Mouse (Mus musculus): ENCODE results near the gene Epor.

The Epor gene

GRCm38 (mm10) chr9:21963417-21963816 is at the start of gene Epor:
TSS of gene Epor (minus strand) at chr9:21963506.
- in situ Hi-C loops (cut with MboI) = no loop called here

DNA sequence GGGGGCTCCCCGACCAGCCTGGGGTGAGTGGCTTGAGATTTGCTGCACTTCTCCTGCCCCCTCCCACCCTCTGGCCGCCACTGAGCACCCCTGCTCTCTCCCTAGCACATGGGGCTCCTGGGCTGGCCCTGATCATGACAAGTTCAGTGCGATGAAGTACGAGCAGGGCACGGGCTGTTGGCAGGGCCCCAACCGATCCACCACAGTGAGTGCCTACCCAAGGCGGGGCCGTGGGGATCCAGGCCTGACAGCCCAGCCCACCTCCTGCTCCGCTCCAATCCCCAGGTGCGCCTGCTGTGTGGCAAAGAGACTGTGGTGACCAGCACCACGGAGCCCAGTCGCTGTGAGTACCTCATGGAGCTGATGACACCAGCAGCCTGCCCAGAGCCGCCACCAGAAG is 49.4 kb upstream of the Epor start:
- in situ Hi-C loops (cut with MboI) = no loop called here

DNA sequence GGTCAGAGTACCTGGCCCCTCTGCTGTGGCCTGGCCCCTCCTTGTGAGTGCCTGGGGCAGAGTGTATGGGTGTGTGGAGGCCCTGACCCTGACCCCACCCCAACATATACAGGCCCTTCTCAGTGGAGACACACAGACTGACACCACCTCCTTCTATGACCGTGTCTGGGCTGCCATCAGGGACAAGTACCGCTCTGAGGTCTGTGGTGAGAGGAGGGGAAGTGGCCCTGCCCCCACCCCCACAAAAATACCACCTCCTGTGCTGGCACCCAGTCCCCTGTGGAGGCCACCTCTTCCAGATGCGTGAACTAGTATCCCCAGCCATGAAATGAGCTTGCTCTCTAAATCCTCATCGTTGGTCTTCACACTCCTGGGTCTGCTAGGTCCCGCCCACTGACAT is 47.7 kb upstream of the Epor start:
- in situ Hi-C loops (cut with MboI) = no loop called here

DNA sequence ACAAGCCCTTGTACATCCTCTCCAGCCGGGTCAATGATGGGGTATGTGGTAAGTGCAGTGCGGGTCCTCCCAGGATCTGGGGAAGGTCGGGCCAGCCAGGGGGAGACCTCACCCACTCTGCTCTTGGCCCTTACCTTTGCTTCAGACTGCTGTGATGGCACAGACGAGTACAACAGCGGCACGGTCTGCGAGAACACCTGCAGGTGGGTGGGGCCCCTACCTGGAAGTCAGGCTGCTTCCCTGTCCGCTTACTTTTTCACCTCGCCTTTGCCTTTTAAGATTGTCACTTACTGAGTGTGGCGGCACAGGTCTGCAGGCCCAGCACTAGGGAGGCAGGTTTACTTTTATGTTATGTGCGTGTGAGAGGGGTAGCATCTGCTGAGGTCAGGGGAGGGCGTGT is 41.2 kb upstream of the Epor start:
- in situ Hi-C loops (cut with MboI) = no loop called here

DNA sequence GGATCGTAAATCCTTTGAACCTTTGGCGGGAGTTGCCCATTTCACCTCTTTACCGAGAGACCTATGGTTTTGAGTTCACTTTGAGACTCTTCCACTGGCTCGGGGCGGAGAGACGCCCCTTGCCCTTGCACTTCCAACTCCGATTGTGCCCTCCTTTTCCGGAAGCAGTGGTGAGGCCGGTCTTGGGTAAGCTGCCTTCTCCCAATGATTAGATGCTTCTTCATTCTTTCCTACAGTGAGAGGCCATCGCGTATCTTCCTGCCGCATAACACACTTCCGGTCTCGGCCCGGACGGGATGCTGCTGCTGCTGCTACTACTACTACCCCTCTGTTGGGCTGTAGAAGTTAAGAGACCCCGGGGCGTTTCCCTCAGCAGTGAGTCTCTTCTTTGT is 39.9 kb upstream of the Epor start:
- in situ Hi-C loops (cut with MboI) = no loop called here

GRCm38 (mm10) chr9:22002194-22003162 is 39.2 kb upstream of the Epor start, which contains the start of the genes Ccdc151 and Prkcsh:
TSS of gene Ccdc151 (minus strand) at chr9:22002634.
TSS of gene Prkcsh (plus strand) at chr9:22002806.
- in situ Hi-C loops (cut with MboI) = no loop called here

- in situ Hi-C loops (cut with MboI) = no loop called here
Observed at GRCm38 (mm10) chr9:22001633-22002032, 38.3 kb upstream of the Epor start.

DNA sequence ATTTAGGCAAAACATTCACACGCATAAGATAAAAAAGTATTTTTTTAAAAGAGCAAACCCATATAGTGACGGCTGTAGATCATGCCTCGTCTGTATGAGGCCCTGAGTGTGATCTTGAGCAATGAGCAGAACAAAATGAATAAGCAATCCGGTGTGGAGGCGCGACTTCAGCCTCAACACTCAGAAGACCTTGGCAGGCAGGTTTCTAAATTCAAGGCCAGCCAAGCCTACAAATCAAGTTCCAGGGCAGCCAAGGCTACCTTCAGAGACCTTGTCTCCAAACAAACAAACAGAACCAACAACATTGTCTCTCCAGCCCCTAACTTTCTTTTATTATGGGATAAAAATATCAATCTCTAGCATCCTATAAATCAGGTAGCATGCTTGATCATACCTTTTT is 37.0 kb upstream of the Epor start:
- in situ Hi-C loops (cut with MboI) = no loop called here

DNA sequence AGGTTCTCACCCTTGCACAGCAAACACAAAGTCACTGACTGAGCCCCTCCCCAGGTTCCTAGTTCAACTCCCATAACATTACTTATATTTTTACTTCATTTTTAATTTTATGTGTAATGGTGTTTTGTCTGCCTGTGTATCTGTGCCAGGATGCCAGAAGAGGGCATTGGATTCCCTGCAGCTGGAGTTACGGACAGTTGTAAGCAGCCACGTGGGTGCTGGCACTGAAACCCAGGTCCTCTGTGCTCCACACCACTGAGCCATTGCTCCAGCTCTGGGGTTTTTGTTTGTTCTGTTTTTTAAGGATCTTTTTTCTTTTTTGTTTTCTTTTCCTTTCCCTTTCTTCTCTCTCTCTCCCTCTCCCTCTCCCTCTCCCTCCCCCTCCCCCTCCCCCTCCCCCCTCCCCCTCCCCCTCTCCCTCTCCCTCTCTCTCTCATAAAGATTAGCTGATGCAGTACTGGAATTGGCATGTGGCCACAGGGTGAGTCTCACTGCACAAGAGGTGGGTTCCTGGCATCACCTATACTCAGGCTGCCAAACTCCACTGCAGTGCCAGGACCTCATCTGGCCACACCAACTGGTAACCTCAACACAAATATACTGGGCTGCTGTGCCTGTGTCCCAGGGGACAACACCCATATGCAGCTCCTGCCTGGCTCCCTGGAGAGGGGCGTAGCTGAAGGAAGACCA is 33.0 kb upstream of the Epor start:
- in situ Hi-C loops (cut with MboI) = no loop called here

GRCm38 (mm10) chr9:21992227-21992626 is 28.9 kb upstream of the Epor start:
- in situ Hi-C loops (cut with MboI) = no loop called here

DNA sequence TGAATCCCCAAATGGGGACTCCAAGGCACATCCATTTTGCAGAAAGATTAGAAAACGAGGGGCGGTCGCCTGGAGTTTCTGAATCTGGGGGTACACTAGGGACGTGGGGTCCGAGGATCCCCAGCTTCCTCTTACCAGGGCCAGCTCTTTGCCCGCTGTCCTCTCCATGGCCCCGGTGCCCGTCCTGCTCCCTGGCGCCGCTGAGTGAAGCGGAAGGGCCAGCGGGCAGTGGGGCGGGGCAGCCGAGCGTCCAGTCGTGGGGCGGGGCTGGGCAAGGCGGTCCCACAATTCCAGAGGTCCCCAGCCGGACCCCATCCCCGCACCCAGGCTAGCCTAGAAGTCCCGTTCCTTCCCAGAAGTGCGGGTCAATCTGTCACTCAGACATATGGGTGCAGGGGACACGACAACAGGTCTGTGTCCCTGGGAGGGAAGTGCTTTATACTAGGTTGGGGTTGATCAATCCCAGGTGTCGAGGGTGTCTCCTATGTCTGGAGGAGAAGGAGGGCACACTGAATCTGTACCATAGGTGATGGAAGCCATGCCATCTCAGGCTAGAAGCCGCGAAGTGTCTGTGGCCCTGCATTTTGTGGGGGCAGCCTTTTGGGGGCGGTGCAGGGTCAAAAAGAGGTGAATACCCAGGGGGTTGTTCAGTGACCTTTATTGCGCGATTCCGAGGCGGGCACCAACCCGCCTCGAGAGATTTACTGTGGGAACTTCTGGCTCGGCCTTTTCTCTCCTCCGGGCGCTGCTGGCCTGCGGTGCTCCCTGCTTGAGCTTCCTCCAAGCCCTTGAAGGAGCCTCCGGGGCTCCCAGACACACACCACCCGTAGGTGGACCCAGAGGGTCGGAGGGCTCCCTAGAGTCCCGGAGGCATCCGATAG is 26.2 kb upstream of the Epor start, which contains the start of gene Rgl3:
Gene Rgl3, minus strand, starts transcription at position 217 of the 881 bp plus-strand sequence.
- in situ Hi-C loops (cut with MboI) = no loop called here

GRCm38 (mm10) chr9:21988421-21989101 is 25.3 kb upstream of the Epor start:
- in situ Hi-C loops (cut with MboI) = no loop called here

DNA sequence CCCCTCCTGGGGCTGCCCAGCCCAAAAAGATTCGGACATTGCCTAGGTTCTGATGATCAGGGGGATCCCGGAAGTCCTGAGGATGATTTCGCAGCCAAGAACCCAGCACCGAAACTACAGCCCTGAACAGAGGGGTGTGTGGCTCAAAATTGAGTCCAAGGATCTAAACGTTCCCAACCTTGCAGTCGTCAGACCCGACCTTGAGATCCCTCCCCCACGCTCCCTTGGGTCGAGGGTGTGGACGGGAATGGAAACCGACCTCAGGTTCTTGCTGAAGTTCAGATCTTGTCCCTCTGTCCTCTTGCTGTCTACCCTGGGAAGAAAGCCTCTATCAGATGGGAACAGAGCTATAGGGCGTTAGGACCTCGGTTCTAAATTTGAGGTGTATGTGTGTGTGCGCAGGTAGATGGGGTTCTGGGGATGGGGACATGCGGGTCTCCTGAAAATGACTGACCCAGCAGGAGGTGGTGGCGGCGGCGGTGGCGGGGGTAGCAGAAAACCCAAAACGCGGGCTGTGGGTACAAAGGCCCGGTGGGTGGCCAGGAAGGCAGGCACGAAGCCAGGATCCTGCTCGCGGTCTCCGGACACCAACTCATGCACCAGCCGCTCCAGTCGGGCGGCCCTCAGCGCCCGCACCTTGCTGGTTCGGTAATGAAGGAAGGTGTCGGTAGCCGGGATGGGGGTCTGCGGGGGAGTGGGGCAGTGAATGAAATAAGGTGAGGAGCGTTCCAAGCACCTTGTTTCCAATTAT is 24.5 kb upstream of the Epor start:
- in situ Hi-C loops (cut with MboI) = no loop called here

- in situ Hi-C loops (cut with MboI) = no loop called here
Observed at GRCm38 (mm10) chr9:21983911-21984310, 20.6 kb upstream of the Epor start.

DNA sequence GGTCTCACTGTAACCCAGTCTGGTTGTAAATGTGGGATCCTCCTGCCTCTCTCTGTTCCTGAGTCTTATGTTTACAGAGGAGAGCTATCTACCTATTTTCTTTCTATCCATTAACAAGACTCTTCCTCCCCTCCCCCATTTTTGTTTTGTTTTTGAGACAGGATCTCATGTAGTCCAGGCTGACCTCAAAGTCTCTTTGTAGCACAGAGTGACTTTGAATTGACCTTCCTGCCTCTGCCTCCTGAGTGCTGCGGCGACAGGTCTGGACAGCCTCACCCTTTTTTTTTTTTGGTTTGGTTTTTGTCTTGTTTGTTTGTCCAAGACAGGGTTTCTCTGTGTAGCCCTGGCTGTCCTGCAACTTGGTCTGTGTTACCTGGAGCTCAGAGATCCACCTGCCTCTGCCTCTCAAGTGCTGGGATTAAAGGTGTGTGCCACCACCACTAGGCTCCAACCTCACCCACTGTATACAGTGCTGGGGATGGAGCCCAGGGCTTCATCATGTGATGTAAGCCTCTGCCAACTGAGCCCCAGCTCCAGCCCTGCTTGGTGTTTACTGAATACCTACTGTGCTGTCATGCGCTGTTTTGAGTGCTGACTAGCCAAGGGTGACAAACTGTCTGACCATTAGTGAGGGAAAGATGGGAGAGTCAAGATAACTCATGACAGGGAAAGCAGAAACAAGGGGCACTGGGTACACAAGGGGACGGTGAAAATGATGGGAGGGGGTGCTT is 15.3 kb upstream of the Epor start:
- in situ Hi-C loops (cut with MboI) = no loop called here

GRCm38 (mm10) chr9:21977972-21978371 is 14.7 kb upstream of the Epor start:
- in situ Hi-C loops (cut with MboI) = no loop called here

- in situ Hi-C loops (cut with MboI) = no loop called here
Observed at GRCm38 (mm10) chr9:21977331-21977730, 14.0 kb upstream of the Epor start.

DNA sequence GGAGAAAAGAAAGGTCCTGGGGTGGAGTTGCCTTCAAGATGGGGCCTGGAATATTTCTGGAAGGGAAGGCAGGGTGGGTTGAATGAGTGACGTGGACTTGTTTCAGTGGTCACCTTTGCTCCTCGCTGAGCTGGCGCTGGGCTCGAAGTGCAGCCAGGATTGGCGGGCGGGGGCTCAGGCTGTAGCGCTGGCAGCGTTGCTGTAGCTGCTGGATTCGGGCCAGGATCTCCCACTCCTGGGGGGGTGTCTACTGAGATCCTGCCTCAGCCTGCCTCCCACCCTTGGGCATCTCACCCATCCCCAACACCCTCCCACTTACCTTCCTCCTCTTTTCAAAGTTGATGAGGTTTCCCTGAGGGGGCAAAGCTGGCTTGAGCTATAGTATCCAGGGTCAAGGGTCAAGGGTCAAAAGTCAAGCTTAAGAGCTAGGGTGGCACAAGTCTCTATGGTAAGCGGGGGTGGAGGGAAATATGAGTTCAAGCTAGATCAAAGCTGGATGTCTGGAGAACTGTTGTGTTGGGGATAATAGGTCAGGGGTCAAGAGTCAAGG is 13.4 kb upstream of the Epor start:
- in situ Hi-C loops (cut with MboI) = no loop called here

DNA sequence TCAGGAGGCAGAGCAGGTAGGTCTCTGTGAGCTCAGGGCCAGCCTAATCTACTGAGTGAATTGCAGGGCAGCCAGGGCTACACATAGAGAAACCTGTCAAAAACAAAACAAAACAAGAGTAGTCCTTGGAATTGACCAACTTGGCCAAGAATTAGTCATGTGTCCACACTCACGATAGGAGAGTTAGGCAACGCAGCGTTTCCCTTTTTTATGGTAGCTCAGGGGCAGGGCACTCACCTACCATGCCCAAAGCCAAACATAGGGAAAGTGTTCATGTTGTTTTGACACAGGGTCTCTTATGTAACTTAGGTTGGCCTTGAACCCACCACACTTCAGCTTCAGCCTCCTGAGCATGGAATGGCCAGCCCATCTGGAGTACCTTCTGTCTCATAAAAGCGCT is 6.0 kb upstream of the Epor start:
- in situ Hi-C loops (cut with MboI) = no loop called here

DNA sequence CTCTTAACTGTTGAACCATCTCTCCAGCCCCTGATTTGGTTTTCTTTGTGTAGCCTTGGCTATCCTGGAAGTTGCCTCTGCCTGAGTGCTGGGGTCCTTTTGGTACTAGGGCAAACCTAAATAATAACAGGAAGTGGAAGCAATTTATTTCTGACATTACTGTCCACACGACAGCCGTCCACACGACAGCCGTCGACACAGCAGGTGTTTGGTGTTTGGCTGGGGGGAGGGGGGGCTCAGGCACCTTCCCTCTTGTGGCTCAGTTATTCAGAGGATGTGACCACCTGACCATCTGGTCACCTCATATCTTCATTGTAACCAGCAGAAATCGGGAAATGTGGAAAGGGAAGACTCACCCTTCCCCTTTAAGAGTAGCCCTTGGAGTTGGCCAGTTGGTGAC is 5.6 kb upstream of the Epor start:
- in situ Hi-C loops (cut with MboI) = no loop called here

Data from mature B cell (primary cell).